Mouse (Mus musculus) kidney, embryonic 14.5 days (tissue): Measurements from ENCODE around the gene Fkbp4. TPM values are rescaled to one million over a fixed set of nuclear protein-coding genes. Genes with fewer than 3 reads are reported as not detected.

ENCODE experiments used
- ATAC-seq: fragments of 200-750 bp; cut with Nextera tagmentation; 2 replicates; pipeline ENCODE4 v1.8.0; 2017; ENCODE audit warnings: moderate number of reproducible peaks, mild to moderate bottlenecking, moderate TSS enrichment, moderate library complexity; ENCODE audit not compliant: low FRiP score, low TSS enrichment
- H3K27ac ChIP-seq: fragments of 300-500 bp; sonication (generic); 2 replicates; pipeline ENCODE4 v1.5.1; 2014; ENCODE audit warnings: low read depth, mild to moderate bottlenecking, low read length, moderate library complexity, mixed read lengths
- H3K27me3 ChIP-seq: fragments of 300-500 bp; sonication (generic); 2 replicates; pipeline ENCODE4 v1.6.1; 2014; ENCODE audit warnings: mild to moderate bottlenecking, low read length; ENCODE audit not compliant: control insufficient read depth, insufficient read depth
- H3K36me3 ChIP-seq: fragments of 300-500 bp; sonication (generic); 2 replicates; pipeline ENCODE4 v1.6.1; 2014; ENCODE audit warnings: low read length, mixed read lengths; ENCODE audit not compliant: control insufficient read depth, insufficient read depth
- H3K4me1 ChIP-seq: fragments of 300-500 bp; sonication (generic); 2 replicates; pipeline ENCODE4 v1.6.1; 2014; ENCODE audit warnings: low read length, mixed read lengths; ENCODE audit not compliant: control insufficient read depth, insufficient read depth
- H3K4me2 ChIP-seq: fragments of 300-500 bp; sonication (generic); replicated peaks from 2 replicates; pipeline ENCODE4 v1.6.1; 2014; ENCODE audit warnings: low read depth, mild to moderate bottlenecking, low read length
- H3K4me3 ChIP-seq: fragments of 300-500 bp; sonication (generic); 2 replicates; pipeline ENCODE4 v1.5.1; 2014; ENCODE audit warnings: mild to moderate bottlenecking, low read length
- H3K9ac ChIP-seq: fragments of 300-500 bp; sonication (generic); 2 replicates; pipeline ENCODE4 v1.6.1; 2014; ENCODE audit warnings: low read depth, mild to moderate bottlenecking, low read length, moderate library complexity
- H3K9me3 ChIP-seq: fragments of 300-500 bp; sonication (generic); 2 replicates; pipeline ENCODE4 v1.6.1; 2016; ENCODE audit warnings: low read length; ENCODE audit not compliant: control insufficient read depth
- WGBS: fragments of 180-500 bp; shearing (Covaris S2); extraction: QIAGEN DNeasy Blood & Tissue Kit; methylation state at CpG from one replicate; pipeline ENCODE4 v1.1.7; 2014; 5-methylcytosine and 5-hydroxymethylcytosine counted together
- polyA plus RNA-seq: library from polyadenylated mRNA; unstranded; fragments of >200 nt; fragmentation: Nextera tagmentation; extraction: Ambion mirVana; gene quantifications from 2 replicates; pipeline ENCODE4 v1.2.1, GENCODE M21; 2014

Fkbp4 gene
- polyA plus RNA-seq, 1 experiment from 2014 or later, result 513 TPM

DNA sequence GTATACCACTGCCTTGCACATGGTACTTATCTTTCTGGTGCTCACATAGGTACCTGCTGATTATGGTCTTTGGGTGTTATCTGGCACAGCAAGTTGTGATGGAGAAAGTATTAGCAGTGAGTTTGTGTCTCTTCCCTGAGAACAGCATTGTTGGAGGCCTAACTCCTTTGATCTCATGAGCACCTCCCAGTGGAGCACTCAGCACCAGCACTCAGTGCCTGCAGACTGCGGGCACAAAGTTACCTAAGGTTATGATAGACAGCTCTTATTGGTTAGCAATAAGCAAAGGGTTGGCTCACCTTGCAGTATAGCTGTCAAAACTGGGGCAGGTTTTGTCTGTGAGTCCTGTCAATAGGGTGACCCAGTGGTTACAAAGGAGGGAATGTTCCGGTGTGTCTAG lies 1.8 kb upstream of the Fkbp4 start:
- peaks cover 14% of the 10 kb centered on the region for H3K36me3 ChIP-seq
- ATAC-seq, result no peak
- H3K9me3 ChIP-seq, result no peaks in the 10 kb centered on the region
- 93% methylated on average over 2 of the region's 2 CpGs for WGBS
- H3K4me3 ChIP-seq, result no peak overlapping the region
- H3K4me2 ChIP-seq, result no peak overlapping the region
- no peak overlapping the region for H3K27ac ChIP-seq
- no peaks in the 10 kb centered on the region for H3K27me3 ChIP-seq
- no peak overlapping the region for H3K9ac ChIP-seq
- H3K4me1 ChIP-seq, result peaks cover 16% of the 10 kb centered on the region

DNA sequence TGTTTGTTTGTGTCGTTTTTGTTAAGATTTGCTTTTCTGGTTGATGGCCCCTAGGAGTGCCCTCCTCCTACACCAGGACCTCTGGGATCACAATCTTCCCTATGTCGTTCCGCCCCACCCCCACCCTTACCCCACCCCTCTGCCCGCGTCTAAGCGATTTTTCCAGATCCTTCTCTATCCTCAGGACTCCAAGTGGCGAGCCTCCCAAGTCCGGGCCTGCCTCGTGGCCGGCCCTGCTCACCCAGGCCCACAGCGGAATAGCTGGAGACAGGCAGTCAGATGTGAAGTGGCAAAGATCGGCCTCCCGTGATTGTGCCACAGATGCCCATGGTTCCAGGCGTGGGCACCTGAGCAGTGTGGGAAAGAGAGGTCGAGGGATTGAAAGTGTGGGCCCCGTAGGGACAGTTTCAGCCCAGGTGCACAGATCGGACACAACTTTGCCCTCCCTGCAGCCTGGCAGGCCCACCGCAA lies 429 bp upstream of the Fkbp4 start:
- Histone ChIP-seq H3K9ac (peak overlapping the region; percentile 40; the same call in 1 of the 2 replicates), H3K27ac (peak overlapping the region; percentile 44), H3K27me3 (no peaks in the 10 kb centered on the region), H3K4me3 (peak overlapping the region; percentile 82), H3K9me3 (no peaks in the 10 kb centered on the region), H3K4me1 (peaks cover 16% of the 10 kb centered on the region), H3K4me2 (peak overlapping the region; percentile 45), H3K36me3 (peaks cover 27% of the 10 kb centered on the region)
- 20% methylated on average over 18 of the region's 18 CpGs for WGBS
- peak; percentile 78; the same call in 1 of the 2 replicates for ATAC-seq

DNA sequence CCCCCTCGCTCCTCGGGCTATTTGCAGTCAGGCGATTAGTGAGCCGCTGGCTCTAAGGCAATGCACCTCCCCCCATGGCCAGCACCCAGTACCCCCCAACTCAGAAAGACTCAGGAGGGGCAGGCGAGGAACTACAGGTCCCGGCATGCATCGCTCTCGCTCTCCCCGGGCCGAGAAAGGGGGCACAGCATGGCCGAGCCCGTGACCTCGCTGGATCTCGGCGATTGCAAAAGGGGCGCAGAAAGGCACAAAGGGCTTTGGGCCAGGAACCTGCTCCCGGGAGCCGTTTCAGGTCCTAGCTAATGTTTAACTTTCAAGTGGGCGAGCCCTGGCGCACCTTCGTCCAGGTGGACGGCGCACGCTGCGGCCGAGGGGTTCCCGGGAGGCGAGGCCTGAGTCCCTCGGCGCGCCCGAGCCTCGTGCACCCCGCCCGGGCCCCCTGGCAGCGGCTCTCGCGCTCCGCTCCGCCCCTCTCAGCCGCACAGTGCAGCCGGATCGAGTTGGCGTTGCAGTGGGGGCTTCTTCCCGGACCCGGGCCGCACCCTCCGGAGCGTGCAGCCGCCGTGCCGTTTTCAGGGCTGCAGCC lies 653 bp downstream of the Fkbp4 start:
- H3K9me3 ChIP-seq, result no peaks in the 10 kb centered on the region
- peak overlapping the region; percentile 92 for H3K9ac ChIP-seq
- peak; percentile 68 for ATAC-seq
- H3K27ac ChIP-seq, result peak overlapping the region; percentile 93
- H3K27me3 ChIP-seq, result no peaks in the 10 kb centered on the region
- peaks cover 16% of the 10 kb centered on the region for H3K4me1 ChIP-seq
- H3K4me2 ChIP-seq, result peak overlapping the region; percentile 57
- peaks cover 38% of the 10 kb centered on the region for H3K36me3 ChIP-seq
- H3K4me3 ChIP-seq, result peak overlapping the region; percentile 82
- 0% methylated on average over 52 of the region's 52 CpGs for WGBS

- H3K9me3 ChIP-seq, result no peaks in the 10 kb centered on the region
- H3K4me1 ChIP-seq, result peaks cover 16% of the 10 kb centered on the region
- H3K27ac ChIP-seq, result peak overlapping the region; percentile 93
- peak overlapping the region; percentile 57 for H3K4me2 ChIP-seq
- ATAC-seq, result no peak
- H3K27me3 ChIP-seq, result no peaks in the 10 kb centered on the region
- H3K9ac ChIP-seq, result peak overlapping the region; percentile 92
- WGBS, result 4% methylated on average over 10 of the region's 10 CpGs
- peaks cover 43% of the 10 kb centered on the region for H3K36me3 ChIP-seq
- H3K4me3 ChIP-seq, result peak overlapping the region; percentile 82
Measured at GRCm38 (mm10) chr6:128437288-128437687, 1.2 kb downstream of the Fkbp4 start.

DNA sequence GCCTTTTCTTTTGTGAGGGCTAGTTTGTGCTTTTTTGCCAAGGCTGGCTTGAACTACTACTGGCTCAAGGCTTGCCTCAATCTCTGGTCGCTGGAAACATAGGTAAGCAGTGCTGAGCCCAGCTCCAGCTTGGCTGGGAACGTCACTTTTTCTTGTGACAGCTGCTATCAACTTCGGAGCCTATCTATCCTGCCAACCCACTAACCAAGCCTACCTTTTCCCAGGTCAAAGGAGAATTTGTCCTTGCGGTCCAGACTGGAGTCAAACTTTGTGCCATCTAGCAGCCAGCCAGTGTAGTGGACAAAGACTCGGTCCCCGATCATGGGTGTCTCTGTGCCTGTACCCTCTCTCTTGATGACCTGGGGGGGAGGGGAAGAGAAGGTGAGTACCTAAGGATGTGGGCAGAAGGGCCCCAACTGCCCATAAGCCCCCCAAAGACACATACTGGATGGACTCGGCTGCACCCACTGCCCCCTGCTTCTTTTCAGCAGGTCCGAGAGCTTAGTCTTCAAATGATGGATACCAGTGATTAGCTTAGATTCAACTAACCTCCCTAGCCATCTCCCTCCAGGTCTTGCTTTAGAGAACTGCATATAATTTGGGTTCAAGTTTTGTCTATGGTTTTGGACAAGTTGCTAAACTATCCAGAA lies 2.0 kb downstream of the Fkbp4 start:
- Histone ChIP-seq H3K36me3 (peaks cover 51% of the 10 kb centered on the region), H3K9me3 (no peaks in the 10 kb centered on the region), H3K4me3 (peak overlapping the region; percentile 82), H3K9ac (peak overlapping the region; percentile 92), H3K4me1 (peaks cover 16% of the 10 kb centered on the region), H3K27ac (no peak overlapping the region), H3K4me2 (peak overlapping the region; percentile 57), H3K27me3 (no peaks in the 10 kb centered on the region)
- no peak for ATAC-seq
- WGBS, result 81% methylated on average over 8 of the region's 8 CpGs

- Histone ChIP-seq H3K4me2 (no peak overlapping the region), H3K4me3 (no peak overlapping the region), H3K36me3 (peaks cover 60% of the 10 kb centered on the region), H3K27ac (no peak overlapping the region), H3K27me3 (no peaks in the 10 kb centered on the region), H3K9me3 (no peaks in the 10 kb centered on the region), H3K9ac (no peak overlapping the region), H3K4me1 (peaks cover 16% of the 10 kb centered on the region)
- WGBS, result 80% methylated on average over 5 of the region's 5 CpGs
- no peak for ATAC-seq
Measured at GRCm38 (mm10) chr6:128435474-128435873, 3.0 kb downstream of the Fkbp4 start.

GRCm38 (mm10) chr6:128433566-128433965 lies 4.9 kb downstream of the Fkbp4 start:
- H3K9me3 ChIP-seq, result no peaks in the 10 kb centered on the region
- no peak overlapping the region for H3K4me2 ChIP-seq
- no peak overlapping the region for H3K9ac ChIP-seq
- H3K4me1 ChIP-seq, result peaks cover 13% of the 10 kb centered on the region
- 95% methylated on average over 13 of the region's 13 CpGs for WGBS
- H3K27me3 ChIP-seq, result no peaks in the 10 kb centered on the region
- no peak for ATAC-seq
- H3K4me3 ChIP-seq, result no peak overlapping the region
- H3K27ac ChIP-seq, result no peak overlapping the region
- peaks cover 77% of the 10 kb centered on the region for H3K36me3 ChIP-seq

DNA sequence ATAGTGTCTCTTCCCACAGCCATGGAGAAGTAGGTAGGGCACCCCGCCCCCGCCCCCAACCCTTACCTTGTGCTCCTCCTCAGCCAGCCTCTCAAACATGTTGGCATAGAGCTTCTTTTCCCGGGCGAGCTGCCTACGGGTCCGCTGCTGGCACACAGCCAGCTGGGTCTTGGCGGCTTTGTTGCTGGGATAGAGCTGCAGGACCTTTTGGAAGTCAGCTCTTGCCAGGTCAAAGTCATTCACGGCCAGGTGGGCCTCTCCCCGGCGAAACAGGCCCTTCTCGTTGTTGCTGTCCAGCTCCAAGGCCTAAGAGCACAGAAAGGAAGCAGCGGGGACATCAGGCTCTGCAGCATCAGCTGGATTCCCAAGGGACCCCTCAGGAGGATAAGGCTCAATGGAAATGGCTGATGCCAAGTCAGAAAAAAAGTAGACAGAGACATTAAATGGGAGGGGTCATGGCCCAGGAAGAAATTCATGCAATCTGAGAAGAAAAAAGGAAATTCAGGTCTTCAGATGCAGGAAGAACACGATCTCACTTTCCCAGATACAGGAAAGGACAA lies 6.0 kb downstream of the Fkbp4 start:
- no peaks in the 10 kb centered on the region for H3K9me3 ChIP-seq
- H3K4me1 ChIP-seq, result peaks cover 13% of the 10 kb centered on the region
- WGBS, result 87% methylated on average over 13 of the region's 13 CpGs
- H3K9ac ChIP-seq, result no peak overlapping the region
- no peak overlapping the region for H3K4me2 ChIP-seq
- H3K4me3 ChIP-seq, result no peak overlapping the region
- no peaks in the 10 kb centered on the region for H3K27me3 ChIP-seq
- no peak for ATAC-seq
- H3K36me3 ChIP-seq, result peaks cover 87% of the 10 kb centered on the region
- H3K27ac ChIP-seq, result no peak overlapping the region

- no peak overlapping the region for H3K9ac ChIP-seq
- WGBS, result 92% methylated on average over 6 of the region's 6 CpGs
- no peak for ATAC-seq
- H3K36me3 ChIP-seq, result peaks cover 69% of the 10 kb centered on the region
- no peaks in the 10 kb centered on the region for H3K9me3 ChIP-seq
- H3K4me1 ChIP-seq, result no peaks in the 10 kb centered on the region
- no peaks in the 10 kb centered on the region for H3K27me3 ChIP-seq
- no peak overlapping the region for H3K4me2 ChIP-seq
- H3K27ac ChIP-seq, result no peak overlapping the region
- H3K4me3 ChIP-seq, result no peak overlapping the region
Measured at GRCm38 (mm10) chr6:128429826-128430225, 8.7 kb downstream of the Fkbp4 start.
